Mouse (Mus musculus): ENCODE results near the gene D13Ertd608e.
"Not testable (repeated sequence)": the region's sequence is repeated elsewhere in the genome, so short reads cannot be mapped to it uniquely, and the experiment has no call there.

The D13Ertd608e gene

GRCm38 (mm10) chr13:119835320-119836056 lies at the start of gene D13Ertd608e:
Gene D13Ertd608e, plus strand, starts transcription at chr13:119836006.
- DNase-seq (ENCODE audit: low read depth, low spot score): peak; percentile 14

- peak; percentile 69 for DNase-seq (ENCODE audit: low read depth, low spot score)
Measured at GRCm38 (mm10) chr13:119789851-119790717, 45.7 kb upstream of the D13Ertd608e start.

GRCm38 (mm10) chr13:119790761-119791579 lies 44.8 kb upstream of the D13Ertd608e start, which contains the start of gene Zfp131:
Gene Zfp131, minus strand, starts transcription at chr13:119790889.
- peak; percentile 88 for DNase-seq (ENCODE audit: low read depth, low spot score)

DNA sequence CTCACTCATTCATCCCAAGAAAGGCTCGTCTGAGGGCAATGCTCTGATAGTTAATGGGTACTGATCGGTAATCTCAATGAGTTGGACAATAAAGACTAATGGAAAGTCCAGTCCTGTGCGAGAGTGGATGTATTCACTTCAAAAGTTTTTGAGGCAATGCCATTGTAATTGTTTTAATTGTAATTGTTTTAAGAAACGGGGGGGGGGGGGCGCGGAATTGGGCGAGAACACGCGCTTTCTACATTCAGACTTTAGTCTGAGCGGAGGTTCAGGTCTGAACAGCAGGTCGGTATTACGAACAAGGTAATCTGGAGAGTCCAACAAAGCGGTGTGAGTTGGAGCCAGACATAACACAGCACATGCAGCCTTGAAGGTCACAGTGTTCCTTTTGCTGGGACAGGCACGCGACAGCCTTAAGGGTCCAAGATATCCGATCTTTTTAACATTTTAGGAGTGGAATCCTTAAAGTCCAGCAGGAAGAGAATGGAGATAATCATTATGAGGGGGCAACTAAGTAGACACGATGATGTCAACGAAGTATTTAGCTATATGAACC lies 44.1 kb upstream of the D13Ertd608e start:
- DNase-seq (ENCODE audit: low read depth, low spot score): no peak

GRCm38 (mm10) chr13:119792791-119793404 lies 42.9 kb upstream of the D13Ertd608e start:
- DNase-seq (ENCODE audit: low read depth, low spot score): no peak

- no peak for DNase-seq (ENCODE audit: low read depth, low spot score)
Measured at GRCm38 (mm10) chr13:119797656-119798055, 38.1 kb upstream of the D13Ertd608e start.

DNA sequence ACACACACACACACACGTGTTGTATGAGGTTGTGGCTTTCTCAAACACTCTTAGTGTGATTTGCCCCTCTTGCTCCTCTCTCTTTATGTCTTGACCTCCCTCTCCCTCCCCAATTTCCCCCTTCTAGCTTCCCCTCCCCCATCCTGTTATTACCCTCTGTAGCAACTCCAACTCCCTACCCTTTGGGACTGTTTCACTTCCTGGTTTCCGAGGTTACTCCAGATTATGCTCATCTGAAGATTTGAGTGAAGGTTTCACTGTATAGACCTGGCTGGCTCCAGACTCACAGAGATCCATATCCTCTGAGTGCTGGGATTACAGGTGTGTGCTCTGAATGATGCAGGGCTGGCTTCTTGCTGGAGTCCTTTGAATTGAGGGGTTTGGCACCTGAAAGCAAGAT lies 26.9 kb upstream of the D13Ertd608e start:
- DNase-seq (ENCODE audit: low read depth, low spot score): no peak

DNA sequence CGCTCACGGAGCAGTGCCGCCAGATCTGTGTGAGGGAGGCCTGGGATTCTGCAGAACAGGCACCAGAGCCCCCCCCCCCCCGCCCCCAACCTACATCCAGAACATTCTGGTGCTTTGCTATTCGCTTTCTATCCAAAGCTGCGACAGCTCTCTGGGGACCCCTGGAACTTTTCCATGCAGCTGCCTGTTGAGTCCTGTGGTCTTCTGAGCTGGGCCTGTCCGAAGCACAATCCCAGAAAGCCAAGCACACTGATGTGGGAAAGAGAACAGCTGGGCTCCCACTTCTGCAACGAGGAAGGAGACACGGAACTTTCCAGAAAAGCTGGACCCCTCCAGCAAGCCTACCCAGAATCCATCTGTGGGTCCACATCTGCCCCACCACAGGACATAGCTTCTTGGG lies 25.8 kb upstream of the D13Ertd608e start:
- no peak for DNase-seq (ENCODE audit: low read depth, low spot score)

DNA sequence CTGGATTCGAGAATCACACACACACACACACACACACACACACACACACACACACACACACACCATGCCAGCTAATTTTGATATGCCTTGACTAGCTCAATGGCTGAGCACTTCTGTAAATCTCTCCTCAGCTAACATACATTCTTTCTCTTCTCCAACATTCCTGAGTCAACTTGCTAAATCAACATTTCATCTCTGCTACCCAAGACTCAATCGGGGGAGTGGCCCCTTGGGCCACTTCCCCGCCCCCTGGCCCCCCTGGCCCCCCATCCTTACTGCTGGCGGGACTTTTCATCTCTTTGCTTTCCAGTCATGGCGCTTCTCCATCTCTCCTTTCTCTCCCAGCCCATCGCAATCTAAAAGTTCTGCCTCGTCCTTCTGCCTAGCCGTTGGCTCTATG lies 19.0 kb upstream of the D13Ertd608e start:
- DNase-seq (ENCODE audit: low read depth, low spot score): no peak

DNA sequence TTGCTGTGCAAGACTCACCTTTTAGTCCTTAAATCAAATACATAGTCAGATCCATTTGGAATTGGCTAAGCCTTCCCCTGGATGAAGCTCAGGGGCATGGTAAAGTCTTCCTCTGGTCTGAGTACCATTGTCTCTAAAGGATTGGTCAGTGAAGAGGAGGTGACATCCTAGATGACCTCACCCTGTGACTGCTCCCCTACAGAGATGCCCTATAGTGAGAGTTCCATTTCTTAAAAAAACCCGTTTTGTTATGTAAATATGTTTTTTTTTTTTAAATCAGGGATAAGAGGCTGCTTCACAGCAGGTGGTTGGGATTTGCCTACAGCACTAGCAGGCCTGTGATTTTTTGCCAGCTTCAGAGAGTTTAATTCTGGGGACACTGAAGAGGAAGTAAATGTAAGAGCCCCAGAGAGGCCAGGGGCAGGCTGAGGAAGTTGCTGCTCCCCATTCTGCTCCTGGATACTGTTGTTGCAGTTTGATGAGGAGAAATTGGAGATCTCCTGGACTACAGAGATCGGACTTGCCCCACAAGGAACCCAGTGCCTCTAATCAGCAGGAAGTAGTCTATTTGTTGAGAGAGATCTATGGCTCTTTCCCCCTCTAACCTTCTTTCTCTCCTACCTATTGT lies 18.1 kb upstream of the D13Ertd608e start:
- no peak for DNase-seq (ENCODE audit: low read depth, low spot score)

- not testable (repeated sequence) for DNase-seq (ENCODE audit: low read depth, low spot score)
Measured at GRCm38 (mm10) chr13:119830116-119830515, 5.7 kb upstream of the D13Ertd608e start, which contains the start of gene AF067063. Gene AF067063, minus strand, starts transcription at chr13:119830216.

GRCm38 (mm10) chr13:119836324-119836811 lies 562 bp downstream of the D13Ertd608e start:
- not testable (repeated sequence) for DNase-seq (ENCODE audit: low read depth, low spot score)

- not testable (repeated sequence) for DNase-seq (ENCODE audit: low read depth, low spot score)
Measured at GRCm38 (mm10) chr13:119837719-119838337, 2.0 kb downstream of the D13Ertd608e start.

DNA sequence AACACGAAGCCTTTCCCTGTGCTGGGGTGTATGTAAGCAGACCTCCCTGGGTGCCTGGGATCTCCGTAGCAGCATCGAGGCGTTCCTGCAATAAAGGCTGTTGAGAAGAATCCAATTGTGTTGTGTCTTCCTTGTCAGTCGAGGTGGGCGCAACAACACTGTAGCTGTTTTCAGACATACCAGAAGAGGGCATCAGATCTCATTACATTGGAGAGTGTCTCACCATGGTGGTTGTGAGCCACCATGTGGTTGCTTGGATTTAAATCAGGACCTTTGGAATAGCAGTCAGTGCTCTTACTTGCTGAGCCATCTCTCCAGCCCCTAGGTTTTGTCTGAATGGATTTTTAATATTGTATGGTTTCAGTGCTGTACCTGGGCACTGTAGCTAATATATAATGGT lies 4.2 kb downstream of the D13Ertd608e start:
- not testable (repeated sequence) for DNase-seq (ENCODE audit: low read depth, low spot score)

- DNase-seq (ENCODE audit: low read depth, low spot score): not testable (repeated sequence)
Measured at GRCm38 (mm10) chr13:119862399-119862798, 26.6 kb downstream of the D13Ertd608e start.

- DNase-seq (ENCODE audit: low read depth, low spot score): not testable (repeated sequence)
Measured at GRCm38 (mm10) chr13:119864395-119864999, 28.7 kb downstream of the D13Ertd608e start.

DNA sequence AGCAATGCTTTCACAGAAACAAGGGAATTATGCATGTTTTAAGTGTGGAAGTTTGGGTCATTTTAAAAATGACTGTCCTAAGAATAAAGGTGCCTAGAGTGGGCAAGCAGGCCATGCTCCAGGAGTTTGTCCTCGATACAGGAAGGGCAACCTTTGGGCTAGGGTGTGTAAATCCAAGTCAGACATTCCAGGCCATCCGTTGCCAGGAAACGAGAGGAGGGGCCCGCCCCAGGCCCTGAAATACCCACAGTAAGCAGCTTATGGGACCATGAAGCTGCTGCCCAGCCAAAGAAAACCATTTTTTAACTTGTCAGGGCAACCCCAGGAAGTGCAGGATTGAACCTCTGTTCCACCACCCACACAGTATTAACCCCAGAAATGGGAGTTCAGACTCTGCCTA lies 51.1 kb downstream of the D13Ertd608e start:
- DNase-seq (ENCODE audit: low read depth, low spot score): not testable (repeated sequence)

- DNase-seq (ENCODE audit: low read depth, low spot score): not testable (repeated sequence)
Measured at GRCm38 (mm10) chr13:119894685-119895084, 58.9 kb downstream of the D13Ertd608e start, which contains the start of gene Tcstv1. Gene Tcstv1, minus strand, starts transcription at chr13:119894785.
